Mouse (Mus musculus) E14TG2a.4 (cell line): Measurements from ENCODE around the gene Aup1.

Source experiments
- H3K27me3 ChIP-seq: 2 replicates; pipeline ENCODE4 v1.6.1; 2014; ENCODE audit warnings: low read length, control low read depth; ENCODE audit not compliant: insufficient read depth
- H3K36me3 ChIP-seq: 2 replicates; pipeline ENCODE4 v1.6.1; 2014; ENCODE audit warnings: low read length, control low read depth; ENCODE audit not compliant: insufficient read depth
- H3K4me1 ChIP-seq: replicated peaks from 2 replicates; pipeline ENCODE4 v1.6.1; 2014; ENCODE audit warnings: low read depth, low read length, control low read depth
- H3K4me3 ChIP-seq: replicated peaks from 2 replicates; pipeline ENCODE4 v1.5.1; 2014; ENCODE audit warnings: mild to moderate bottlenecking, low read length
- H3K9me3 ChIP-seq: 2 replicates; pipeline ENCODE4 v1.6.1; 2014; ENCODE audit warnings: low read length, control low read depth
- CTCF ChIP-seq: conservative IDR thresholded peaks from 2 replicates; pipeline ENCODE4 v1.5.1; 2014; ENCODE audit warnings: low read length
- NANOG ChIP-seq: IDR thresholded peaks from 2 replicates; pipeline ENCODE4 v1.6.1; 2014; ENCODE audit warnings: borderline replicate concordance, low read length, mixed read lengths
- POU5F1 ChIP-seq: IDR thresholded peaks from 2 replicates; pipeline ENCODE4 v1.6.1; 2014; ENCODE audit warnings: low read length, borderline replicate concordance

Aup1 gene

DNA sequence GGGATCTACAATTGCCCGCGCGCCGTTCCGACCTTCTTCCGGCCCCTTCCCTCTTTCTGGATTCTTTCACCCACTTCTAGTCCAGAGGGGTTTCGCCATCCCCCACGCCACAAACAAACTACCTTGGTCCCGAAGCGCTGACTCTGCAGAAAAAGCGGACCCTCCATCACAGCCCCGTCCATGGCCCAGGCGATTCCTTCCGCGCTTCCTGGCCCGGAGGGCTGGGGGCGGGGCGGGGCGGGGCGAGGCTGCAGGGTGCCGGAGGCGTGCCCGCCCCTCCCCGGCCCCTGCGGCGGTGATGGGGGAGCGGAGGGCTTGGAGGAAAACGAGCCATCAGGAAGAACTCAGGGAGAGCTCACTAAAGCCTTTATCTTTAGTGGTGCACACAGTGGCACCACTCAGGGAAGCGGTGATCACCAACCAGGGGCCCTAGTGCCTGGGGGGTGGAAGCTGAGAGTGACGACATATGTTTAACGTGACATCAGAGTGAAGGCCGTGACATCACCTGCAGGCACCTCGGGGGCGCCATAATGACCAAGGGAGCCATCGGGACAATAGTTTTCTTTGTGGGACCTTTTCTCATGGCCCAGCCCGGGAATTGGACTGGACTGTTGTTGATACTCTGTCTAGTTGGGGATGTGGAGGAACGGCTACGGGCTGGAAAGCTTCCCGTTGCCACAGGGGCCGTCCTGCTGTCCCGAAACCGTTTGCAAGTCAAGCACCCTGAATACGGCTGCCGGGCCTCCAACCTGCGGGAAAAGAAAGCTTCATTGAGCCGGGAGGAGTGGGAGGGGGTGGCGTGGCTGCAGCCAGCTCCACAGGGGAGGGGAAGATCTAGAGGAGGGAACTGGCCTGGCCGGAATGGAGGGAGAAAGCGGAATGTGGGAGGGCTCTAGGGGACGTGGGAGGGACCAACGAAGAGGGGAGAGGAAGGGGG, 20.8 kb upstream of the Aup1 start, which contains the start of the genes Dok1 and Loxl3:
Dok1 (minus strand) TSS at position 223 of the 937 bp plus-strand sequence.
Loxl3 (plus strand) TSS at position 925 of the 937 bp plus-strand sequence.
- peaks cover 97% of the 10 kb centered on the region for H3K27me3 ChIP-seq
- peak within 1 kb of the TSS; percentile 78 for H3K4me3 ChIP-seq
- peaks cover 53% of the 10 kb centered on the region for H3K4me1 ChIP-seq
- no peaks in the 10 kb centered on the region for H3K36me3 ChIP-seq
- no peaks in the 10 kb centered on the region for H3K9me3 ChIP-seq
- TF ChIP-seq POU5F1: no peak
- TF ChIP-seq NANOG: no peak; the same call in 1 of the 2 replicates
- no peak for TF ChIP-seq CTCF

DNA sequence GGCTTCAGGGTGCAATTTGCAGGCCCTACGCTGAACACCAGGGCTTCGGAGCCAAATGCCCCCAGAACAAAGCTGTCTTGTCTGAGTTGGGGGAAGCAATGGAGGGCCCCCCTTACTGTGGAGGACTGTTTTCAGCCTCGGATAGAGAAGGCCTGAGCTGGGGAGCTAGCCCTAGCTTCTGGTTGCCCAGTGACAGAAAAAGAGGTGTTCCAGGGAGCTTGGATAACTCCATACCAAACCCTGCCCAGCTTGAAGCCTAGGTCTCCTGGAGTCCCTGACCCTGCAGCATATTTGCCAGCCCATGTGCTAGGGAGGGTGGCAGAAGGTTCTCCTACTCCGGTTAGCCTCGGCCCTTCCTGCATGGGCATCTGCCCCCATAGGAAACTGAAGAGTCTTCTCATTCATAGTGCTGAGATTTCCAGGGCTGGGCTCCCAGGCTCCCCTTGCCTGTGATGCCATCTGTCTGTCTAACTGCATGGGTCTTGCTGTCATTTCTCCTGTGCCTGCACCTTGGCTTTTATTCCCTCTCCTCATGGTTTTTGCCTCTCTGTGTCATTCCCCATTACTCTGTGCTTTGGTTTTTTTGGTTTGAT, 19.8 kb upstream of the Aup1 start:
- Histone ChIP-seq H3K9me3 (no peaks in the 10 kb centered on the region), H3K36me3 (no peaks in the 10 kb centered on the region), H3K4me1 (peaks cover 56% of the 10 kb centered on the region), H3K4me3 (peak overlapping the region; percentile 78; the same call in 1 of the 2 replicates), H3K27me3 (peaks cover 88% of the 10 kb centered on the region)
- TF ChIP-seq POU5F1 (no peak), NANOG (no peak), CTCF (no peak)

DNA sequence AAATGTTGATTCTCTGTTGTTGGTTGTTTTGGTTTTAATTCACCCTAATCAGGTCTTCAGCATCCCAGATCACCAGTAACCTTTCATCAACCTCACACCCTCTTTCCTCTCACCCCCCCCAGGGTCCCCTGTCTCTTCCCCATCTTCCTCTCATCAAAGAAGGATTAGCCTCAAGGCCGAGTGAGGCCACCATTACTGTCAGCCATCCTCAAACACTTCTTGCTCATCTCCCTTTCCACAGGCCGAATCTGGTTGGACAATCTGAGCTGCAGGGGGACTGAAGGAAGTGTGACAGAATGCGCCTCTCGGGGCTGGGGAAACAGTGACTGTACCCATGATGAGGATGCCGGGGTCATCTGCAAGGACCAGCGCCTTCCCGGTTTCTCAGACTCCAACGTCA, 17.1 kb upstream of the Aup1 start:
- TF ChIP-seq NANOG (no peak), CTCF (no peak), POU5F1 (no peak)
- H3K4me1 ChIP-seq: peaks cover 30% of the 10 kb centered on the region

DNA sequence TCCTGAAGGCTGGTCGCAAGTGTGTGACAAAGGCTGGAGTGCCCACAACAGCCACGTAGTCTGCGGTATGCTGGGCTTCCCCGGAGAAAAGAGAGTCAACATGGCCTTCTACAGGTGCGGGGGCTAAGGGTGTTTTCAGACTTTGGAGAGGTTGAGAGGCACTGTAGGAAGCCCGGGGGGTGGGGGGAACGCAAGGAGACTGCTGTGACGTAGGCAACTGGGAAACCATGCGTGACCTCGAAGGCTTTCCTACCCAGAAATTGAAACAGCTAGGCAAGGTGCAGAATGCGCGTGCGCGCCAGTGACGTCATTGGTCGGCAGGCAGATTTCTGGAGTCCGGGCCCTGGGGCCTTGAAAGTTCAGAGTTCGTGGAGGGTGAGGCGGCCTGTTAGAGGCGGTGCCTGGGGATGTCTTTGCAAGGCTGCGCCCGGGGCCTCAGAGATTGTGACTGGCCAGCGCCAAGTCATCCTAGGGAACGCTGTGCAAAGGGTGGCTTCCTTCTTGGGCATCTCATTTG, 15.8 kb upstream of the Aup1 start:
- Histone ChIP-seq H3K4me1 (peaks cover 30% of the 10 kb centered on the region), H3K36me3 (no peaks in the 10 kb centered on the region), H3K4me3 (peak overlapping the region; percentile 41; the same call in 1 of the 2 replicates), H3K27me3 (peaks cover 52% of the 10 kb centered on the region), H3K9me3 (no peaks in the 10 kb centered on the region)
- TF ChIP-seq POU5F1 (no peak), NANOG (no peak), CTCF (no peak)

More for the DNA sequence above, 17.1 kb upstream of the Aup1 start:
- Histone ChIP-seq H3K4me3 (no peak overlapping the region), H3K27me3 (peaks cover 64% of the 10 kb centered on the region), H3K9me3 (no peaks in the 10 kb centered on the region), H3K36me3 (no peaks in the 10 kb centered on the region)

DNA sequence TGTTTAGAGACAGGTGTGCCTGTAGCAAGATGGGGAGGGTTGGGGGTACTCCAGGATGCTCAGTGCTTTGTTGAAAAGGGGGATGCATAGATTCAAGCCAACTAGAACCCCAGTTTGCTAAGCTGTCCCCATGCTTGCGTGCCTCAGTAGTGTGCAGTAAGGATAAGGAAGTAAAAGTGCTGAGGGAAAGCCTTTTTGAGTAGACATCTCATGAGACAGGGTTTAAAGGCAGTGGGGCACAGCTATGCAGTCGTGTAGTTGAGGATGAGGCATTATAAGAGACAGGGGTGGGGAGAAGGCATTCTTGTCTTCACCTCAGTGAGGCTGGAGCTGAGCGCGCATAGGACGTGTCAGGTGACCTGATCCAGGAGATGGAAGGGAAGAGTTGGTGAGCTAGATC, 13.7 kb upstream of the Aup1 start:
- no peak overlapping the region for H3K4me3 ChIP-seq
- no peak for TF ChIP-seq POU5F1
- no peak for TF ChIP-seq NANOG
- TF ChIP-seq CTCF: no peak
- H3K27me3 ChIP-seq: peaks cover 42% of the 10 kb centered on the region
- no peaks in the 10 kb centered on the region for H3K9me3 ChIP-seq
- H3K36me3 ChIP-seq: no peaks in the 10 kb centered on the region
- H3K4me1 ChIP-seq: peaks cover 32% of the 10 kb centered on the region

DNA sequence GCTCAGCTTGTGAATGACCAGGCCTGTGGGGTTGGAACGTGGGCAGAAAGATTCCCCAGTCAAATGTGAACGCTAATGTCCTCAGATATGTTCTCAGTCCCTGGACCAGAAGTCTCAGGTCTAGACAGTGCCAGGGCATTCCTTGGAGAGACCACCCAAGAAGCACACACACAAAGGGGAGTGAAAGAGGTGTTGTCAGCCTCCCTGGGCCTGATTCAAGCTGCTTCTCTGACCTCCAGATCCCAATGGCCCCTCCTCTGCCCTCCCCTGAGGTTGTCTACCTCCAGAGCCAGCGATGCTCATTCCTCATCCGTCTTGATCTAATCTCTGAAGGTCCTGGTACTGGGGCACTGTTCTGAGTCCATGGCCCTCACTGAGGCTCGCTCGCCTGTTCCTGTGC, 10.8 kb upstream of the Aup1 start:
- Histone ChIP-seq H3K9me3 (peaks cover 4% of the 10 kb centered on the region; the same call in 1 of the 2 replicates), H3K27me3 (peaks cover 37% of the 10 kb centered on the region)

DNA sequence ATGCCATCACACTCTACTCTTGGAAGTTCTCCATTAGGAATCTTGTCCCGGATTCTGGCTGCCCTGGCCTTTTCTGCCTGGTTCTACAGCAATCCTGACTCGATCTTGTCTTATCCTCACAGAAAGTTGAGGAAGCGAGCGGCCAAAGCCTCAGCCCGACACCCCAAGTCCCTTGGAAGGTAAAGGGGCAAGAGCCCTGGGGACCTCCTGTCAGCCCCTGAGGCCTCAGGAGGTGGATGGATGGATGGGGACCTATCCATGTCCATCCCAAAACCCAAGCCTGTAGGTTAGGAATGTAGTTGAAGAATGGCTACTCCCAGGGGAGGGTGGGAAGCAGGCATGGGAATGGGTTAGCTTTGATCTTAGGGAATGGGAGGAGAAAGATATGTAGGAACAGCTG, 10.3 kb upstream of the Aup1 start:
- H3K9me3 ChIP-seq: peaks cover 4% of the 10 kb centered on the region; the same call in 1 of the 2 replicates
- peaks cover 24% of the 10 kb centered on the region for H3K4me1 ChIP-seq
- H3K36me3 ChIP-seq: no peaks in the 10 kb centered on the region
- H3K4me3 ChIP-seq: peak overlapping the region; percentile 23; the same call in 1 of the 2 replicates
- H3K27me3 ChIP-seq: peaks cover 41% of the 10 kb centered on the region
- TF ChIP-seq NANOG (no peak), CTCF (no peak), POU5F1 (no peak)

More for the DNA sequence above, 10.8 kb upstream of the Aup1 start:
- Histone ChIP-seq H3K36me3 (no peaks in the 10 kb centered on the region), H3K4me1 (peaks cover 25% of the 10 kb centered on the region), H3K4me3 (peak overlapping the region; percentile 23; the same call in 1 of the 2 replicates)
- no peak for TF ChIP-seq POU5F1
- TF ChIP-seq CTCF: no peak
- no peak for TF ChIP-seq NANOG

DNA sequence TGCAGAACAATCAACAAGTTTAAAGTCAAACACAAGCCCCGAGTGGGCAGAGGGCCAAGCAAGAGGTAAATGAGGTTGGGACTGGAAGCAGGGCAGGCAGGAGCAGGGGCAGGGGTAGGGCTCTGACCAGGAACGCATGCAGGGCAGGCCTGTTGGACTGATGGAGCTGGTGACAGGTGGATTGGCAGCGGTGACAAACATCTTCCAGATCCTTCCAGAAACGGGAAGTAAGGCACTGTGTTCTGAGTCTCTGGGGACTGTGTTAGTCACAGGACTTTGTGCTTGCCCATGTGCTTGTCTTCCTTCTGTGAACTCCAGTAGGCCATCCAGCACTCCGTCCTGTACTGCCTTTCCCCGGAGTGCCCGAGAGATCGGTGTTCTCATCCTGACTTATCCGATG, 9.6 kb upstream of the Aup1 start:
- Histone ChIP-seq H3K4me1 (peaks cover 31% of the 10 kb centered on the region), H3K36me3 (no peaks in the 10 kb centered on the region), H3K9me3 (peaks cover 4% of the 10 kb centered on the region; the same call in 1 of the 2 replicates)

More for the DNA sequence above, 9.6 kb upstream of the Aup1 start:
- Histone ChIP-seq H3K27me3 (peaks cover 45% of the 10 kb centered on the region), H3K4me3 (no peak overlapping the region)
- TF ChIP-seq CTCF: no peak
- TF ChIP-seq POU5F1: no peak
- no peak for TF ChIP-seq NANOG
